Mouse (Mus musculus) thymus, adult 18-20 months (tissue): ENCODE measurements around the gene Ushbp1.
A peak's percentile ranks its signal among the peaks of the same experiment; 100 is the strongest.
"Not testable (repeated sequence)": the region's sequence is repeated elsewhere in the genome, so short reads cannot be mapped to it uniquely, and the experiment has no call there.

ENCODE experiments used
- DNase-seq, 2 experiments: peaks; one replicate each; pipeline ENCODE4 v3.0.0; 2022; ENCODE audit warnings: mixed read lengths in 2 of 2

Ushbp1 gene

GRCm38 (mm10) chr8:71395629-71396028, at the start of gene Ushbp1:
Gene Ushbp1, minus strand, starts transcription at chr8:71395802.
- DNase-seq: no peak

GRCm38 (mm10) chr8:71445096-71445495, 49.5 kb upstream of the Ushbp1 start:
- DNase-seq: no peak

GRCm38 (mm10) chr8:71441404-71441803, 45.8 kb upstream of the Ushbp1 start:
- no peak for DNase-seq

- no peak for DNase-seq
Observed at GRCm38 (mm10) chr8:71437041-71437440, 41.4 kb upstream of the Ushbp1 start.

- not testable (repeated sequence) for DNase-seq
Observed at GRCm38 (mm10) chr8:71432935-71433334, 37.3 kb upstream of the Ushbp1 start.

- DNase-seq: no peak
Observed at GRCm38 (mm10) chr8:71422121-71422520, 26.5 kb upstream of the Ushbp1 start.

- DNase-seq: no peak
Observed at GRCm38 (mm10) chr8:71411535-71412273, 16.1 kb upstream of the Ushbp1 start.

- DNase-seq: no peak
Observed at GRCm38 (mm10) chr8:71408231-71408630, 12.6 kb upstream of the Ushbp1 start.

- no peak for DNase-seq
Observed at GRCm38 (mm10) chr8:71407441-71407840, 11.8 kb upstream of the Ushbp1 start.

GRCm38 (mm10) chr8:71406099-71407015, 10.8 kb upstream of the Ushbp1 start:
- DNase-seq: peak in 1 of 2 experiments; percentile 62

- DNase-seq: peak; percentile 90 to 92
Observed at GRCm38 (mm10) chr8:71405401-71406098, 9.9 kb upstream of the Ushbp1 start, which contains the start of gene Ankle1. Gene Ankle1, plus strand, starts transcription at chr8:71406010.

- DNase-seq: no peak
Observed at GRCm38 (mm10) chr8:71404951-71405351, 9.3 kb upstream of the Ushbp1 start.

- DNase-seq: no peak
Observed at GRCm38 (mm10) chr8:71404011-71404410, 8.4 kb upstream of the Ushbp1 start.

- DNase-seq: no peak
Observed at GRCm38 (mm10) chr8:71403107-71403885, 7.7 kb upstream of the Ushbp1 start.

GRCm38 (mm10) chr8:71402446-71402964, 6.9 kb upstream of the Ushbp1 start:
- DNase-seq: no peak

- no peak for DNase-seq
Observed at GRCm38 (mm10) chr8:71401454-71401853, 5.9 kb upstream of the Ushbp1 start.

- no peak for DNase-seq
Observed at GRCm38 (mm10) chr8:71400826-71401225, 5.2 kb upstream of the Ushbp1 start.

GRCm38 (mm10) chr8:71397701-71398100, 2.1 kb upstream of the Ushbp1 start:
- DNase-seq: no peak

- peak; percentile 83 to 87 for DNase-seq
Observed at GRCm38 (mm10) chr8:71396639-71397305, 1.2 kb upstream of the Ushbp1 start, which contains the start of gene Babam1. Gene Babam1, plus strand, starts transcription at chr8:71396861.

- no peak for DNase-seq
Observed at GRCm38 (mm10) chr8:71395071-71395470, 531 bp downstream of the Ushbp1 start.

- DNase-seq: no peak
Observed at GRCm38 (mm10) chr8:71394481-71394880, 1.1 kb downstream of the Ushbp1 start.
